Mouse (Mus musculus): ENCODE results near the gene Ubac2.

Gene Ubac2

DNA sequence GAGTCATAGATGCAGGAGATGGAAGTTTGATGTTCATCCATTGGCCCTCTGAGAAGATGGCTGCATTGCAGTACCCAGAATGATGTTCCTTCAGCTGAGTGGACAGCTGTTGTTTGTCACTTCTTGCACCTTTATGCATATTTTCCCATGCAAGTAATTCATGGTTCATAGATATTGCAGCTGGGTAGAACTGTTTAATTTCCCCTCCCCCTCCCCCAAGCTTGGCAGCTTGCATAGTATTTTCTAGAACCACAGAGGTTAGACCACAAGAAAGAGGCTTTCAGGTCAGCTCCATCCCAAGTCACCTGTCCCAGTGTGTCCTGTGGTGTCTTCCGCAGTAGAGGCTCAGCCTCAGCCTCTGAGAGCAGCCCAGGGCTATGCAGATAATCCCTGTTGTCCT, 92.0 kb downstream of the Ubac2 start:
- no peak for DNase-seq (ENCODE audit: low spot score in 2 of 2)

DNA sequence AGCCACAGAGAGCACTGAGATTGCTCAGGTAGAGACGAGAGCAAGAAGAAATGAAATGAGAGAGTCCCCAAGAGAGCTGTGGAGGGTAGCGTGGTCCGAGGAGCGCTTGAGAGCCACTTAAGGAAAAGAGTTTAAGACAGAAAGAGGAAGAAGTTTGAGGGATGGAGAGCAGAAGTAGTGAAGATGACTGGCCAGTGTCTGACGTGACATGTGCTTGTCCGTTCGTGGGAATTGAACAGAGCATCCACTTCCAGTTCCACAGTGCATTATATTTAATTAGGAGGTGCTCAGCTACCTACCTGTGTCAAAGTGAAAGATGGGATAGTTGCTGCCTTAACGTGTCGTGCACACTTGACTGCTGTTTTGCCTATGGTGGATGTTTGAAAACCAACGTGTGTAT, 94.7 kb downstream of the Ubac2 start:
- no peak for DNase-seq (ENCODE audit: low spot score in 2 of 2)

DNA sequence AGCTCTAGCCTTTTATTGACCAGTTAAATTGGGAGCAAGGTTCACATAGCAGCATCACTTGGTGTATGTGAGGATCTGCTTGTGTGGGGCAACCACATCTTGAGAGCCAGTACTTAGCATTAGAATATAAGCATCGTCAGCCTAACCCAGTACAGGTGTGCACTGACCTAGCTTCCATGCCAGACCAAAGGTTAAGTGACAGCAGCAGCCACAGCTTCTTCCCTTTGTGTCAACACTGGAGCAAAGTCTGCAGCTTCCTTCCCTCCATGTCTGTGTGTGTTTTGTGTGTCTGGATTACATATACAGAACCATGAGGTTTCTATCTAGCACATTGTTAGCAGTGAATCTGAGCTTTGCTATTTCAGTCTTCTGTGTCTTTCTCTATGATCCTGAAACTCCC, 103.1 kb downstream of the Ubac2 start:
- no peak for DNase-seq (ENCODE audit: low spot score in 2 of 2)

DNA sequence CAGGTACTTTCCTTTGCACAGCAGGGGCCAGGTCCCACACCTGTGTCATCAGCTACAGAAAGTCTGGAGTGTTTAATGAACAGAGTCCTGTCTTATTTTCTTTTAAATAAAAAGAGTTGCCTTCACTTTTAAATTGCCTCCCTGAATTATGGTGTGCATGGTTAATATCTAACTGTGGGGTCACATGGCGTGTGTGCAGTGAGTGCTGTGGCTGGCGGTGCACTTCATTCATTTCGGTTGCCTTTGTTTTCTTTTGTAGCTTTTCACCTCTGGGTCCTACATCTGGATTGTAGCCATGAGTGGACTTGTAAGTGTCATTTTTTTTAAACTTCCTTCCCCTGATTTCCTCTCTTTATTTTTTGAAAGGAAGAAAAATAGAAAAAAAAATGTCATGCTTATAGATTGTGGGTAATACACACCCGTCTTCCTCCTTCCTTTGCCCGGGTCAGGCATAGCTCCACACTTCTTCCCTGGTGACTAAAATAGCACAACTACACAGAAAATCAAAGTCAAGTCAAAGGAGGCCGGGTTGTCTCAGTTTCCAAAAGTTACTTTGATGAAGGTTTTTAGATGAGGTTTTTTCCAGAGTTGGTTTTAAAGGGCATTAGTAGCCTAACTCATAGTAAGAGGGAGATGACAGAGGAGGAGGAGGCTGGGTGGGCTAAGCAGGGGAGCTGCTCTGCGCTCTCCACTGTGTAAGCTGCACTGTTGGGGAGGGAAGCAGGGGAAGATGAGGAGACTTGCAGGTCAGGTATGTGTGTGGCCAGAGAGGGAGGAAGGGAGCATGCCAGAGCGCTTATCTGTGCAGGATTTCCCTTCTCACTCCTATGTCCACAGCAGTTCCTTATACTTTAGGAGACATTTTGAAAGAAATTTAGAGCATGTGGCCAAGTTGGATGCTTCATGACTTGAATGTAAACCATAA, 104.9 kb downstream of the Ubac2 start:
- DNase-seq (ENCODE audit: low spot score in 2 of 2), result no peak

DNA sequence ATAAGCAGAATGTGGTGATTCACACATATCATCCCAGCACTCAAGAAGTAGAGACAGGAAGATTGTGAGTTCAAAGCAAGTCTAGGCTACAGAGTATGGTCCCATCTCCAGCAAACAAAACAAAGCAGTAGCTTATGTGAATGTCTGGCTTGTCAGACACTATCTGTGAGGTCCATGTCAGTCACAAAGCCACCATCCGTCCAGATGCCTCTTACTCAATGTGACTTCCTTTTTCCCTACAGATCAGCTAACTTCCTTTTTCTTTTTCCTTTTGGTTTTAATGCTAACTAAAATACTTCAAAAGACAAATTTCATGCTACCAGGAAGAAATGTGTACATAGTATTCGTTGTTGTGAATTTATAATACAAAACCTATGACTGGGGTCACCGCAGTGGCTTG, 107.1 kb downstream of the Ubac2 start:
- no peak for DNase-seq (ENCODE audit: low spot score in 2 of 2)

DNA sequence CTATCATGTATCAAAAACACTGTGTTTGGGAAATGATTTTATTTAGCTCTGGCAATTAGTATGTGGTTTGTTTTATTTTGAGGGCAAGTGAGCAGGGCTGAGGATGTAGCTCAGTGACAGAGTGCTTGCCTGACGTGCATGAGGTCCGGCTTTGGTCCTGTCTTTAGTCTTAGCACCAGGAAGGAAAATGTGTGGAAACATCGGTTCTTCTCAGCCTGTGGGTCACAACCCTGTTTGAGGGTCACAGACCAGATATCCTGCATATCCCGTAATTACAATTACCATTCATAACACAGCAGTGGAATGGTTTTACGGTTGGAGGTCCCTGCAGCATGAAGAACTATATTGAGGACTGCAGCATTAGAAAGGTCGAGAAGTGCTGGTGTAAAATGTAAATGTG, 107.6 kb downstream of the Ubac2 start:
- DNase-seq (ENCODE audit: low spot score in 2 of 2), result no peak

DNA sequence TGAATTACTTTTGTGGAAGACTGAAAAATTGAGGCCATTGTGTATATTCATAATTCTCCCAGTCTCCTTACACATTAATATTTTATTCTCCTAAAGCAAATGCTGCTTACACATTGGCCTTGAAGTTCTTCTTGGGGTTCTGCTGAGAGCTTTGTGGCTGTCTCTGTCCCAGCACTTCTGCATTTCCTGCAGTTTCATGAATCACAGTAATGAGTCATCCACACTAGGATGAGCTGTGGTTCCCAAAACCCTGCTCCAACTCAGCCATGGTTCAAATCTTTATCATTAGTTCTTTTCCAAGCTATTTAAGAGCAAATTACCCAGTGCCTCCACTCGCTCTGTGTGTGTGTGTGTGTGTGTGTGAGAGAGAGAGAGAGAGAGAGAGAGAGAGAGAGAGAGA, 108.9 kb downstream of the Ubac2 start:
- no peak for DNase-seq (ENCODE audit: low spot score in 2 of 2)

DNA sequence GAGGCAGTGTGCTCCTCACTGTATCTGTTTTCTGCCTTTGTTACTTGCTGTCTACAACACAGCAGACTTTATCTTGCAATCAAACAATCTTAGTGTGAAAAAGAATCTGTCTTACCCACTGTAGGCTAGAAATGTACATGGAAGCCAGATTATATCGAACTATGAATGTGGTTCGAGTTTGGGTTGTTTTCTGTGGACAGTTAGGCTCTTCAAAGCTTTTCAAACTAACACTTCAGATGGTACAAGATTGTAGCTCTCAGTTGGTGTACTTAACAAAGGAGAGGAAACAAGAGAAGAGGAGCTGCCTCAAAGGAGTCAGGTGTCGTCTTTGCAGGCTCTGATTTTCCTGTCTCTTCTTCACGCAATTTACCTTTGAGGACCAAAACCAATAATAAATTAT, 109.3 kb downstream of the Ubac2 start:
- no peak for DNase-seq (ENCODE audit: low spot score in 2 of 2)

DNA sequence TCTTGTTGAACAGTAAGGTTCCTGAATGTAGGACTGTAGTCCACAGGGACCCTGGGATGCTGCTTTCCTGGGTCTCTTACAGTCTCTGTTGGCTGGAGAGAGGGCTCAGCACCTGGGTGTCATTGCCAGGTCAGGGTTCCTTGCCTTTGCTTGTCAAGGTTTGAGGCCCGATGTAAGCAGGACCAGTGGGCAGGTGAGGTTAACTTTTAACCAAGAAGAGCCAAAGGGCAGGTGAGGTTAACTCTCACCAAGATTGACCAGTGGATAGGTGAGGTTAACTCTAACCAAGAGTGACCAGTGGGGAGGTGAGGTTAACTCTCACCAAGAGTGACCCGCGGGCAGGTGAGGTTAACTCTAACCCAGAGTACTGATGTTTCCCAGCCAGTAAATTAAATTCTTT, 110.9 kb downstream of the Ubac2 start:
- DNase-seq (ENCODE audit: low spot score in 2 of 2), result no peak

DNA sequence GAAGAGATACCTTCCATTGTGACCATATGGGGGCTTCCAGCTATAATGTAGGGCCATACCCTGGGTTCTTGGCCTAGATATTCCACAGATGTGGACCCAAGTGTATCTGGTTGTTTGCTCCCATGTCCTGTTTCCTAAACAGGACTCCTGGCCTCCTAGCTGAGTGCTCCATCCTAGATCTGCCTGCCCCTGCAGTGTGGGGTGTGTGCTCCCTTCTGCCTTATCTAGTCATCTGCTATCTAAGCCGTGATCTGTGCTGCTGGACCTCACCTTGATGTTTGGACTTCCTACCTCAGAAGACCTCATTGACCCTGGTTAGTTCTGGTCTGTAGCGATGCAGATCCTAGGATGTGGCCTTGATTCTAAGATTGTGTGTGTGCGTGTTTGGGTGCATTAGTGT, 111.4 kb downstream of the Ubac2 start:
- DNase-seq (ENCODE audit: low spot score in 2 of 2), result no peak

DNA sequence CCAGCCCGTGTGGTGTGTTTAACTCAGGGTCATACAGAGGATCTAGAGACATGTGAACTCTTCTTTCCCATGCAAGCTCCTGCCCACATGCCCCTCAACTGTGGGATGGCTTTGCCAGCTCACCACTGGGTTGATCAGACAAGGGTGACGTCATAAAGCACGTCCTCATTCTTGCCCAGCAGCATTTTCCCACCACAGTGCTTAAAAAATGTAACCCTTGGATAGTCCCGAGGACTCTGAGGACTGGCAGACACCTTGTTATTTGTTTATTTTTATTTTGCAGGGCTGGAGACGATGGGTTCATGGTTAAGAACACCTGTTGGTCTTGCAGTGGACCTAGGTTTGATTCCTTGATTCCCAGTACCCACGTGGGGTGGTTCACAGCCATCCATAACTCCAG, 112.5 kb downstream of the Ubac2 start:
- DNase-seq (ENCODE audit: low spot score in 2 of 2), result no peak

DNA sequence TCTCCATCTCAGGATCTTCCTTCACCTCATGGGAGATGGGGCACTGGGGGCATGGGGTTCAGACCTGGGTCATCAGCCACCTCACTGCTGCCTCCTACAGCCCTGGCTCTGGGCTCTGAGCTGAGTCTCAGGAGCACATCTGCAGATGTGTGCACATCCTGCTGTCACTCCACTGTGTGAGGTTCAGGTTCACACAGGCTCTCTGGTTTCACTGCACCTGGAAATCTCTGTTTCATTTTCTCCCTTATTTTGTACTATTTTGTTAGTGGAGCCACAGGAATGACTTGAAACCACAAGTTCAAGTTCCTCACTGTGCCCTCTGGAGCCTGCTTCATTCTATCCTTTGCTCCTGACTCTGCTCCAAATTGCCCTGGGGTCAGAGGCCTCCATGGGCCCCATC, 113.5 kb downstream of the Ubac2 start:
- DNase-seq (ENCODE audit: low spot score in 2 of 2), result no peak

DNA sequence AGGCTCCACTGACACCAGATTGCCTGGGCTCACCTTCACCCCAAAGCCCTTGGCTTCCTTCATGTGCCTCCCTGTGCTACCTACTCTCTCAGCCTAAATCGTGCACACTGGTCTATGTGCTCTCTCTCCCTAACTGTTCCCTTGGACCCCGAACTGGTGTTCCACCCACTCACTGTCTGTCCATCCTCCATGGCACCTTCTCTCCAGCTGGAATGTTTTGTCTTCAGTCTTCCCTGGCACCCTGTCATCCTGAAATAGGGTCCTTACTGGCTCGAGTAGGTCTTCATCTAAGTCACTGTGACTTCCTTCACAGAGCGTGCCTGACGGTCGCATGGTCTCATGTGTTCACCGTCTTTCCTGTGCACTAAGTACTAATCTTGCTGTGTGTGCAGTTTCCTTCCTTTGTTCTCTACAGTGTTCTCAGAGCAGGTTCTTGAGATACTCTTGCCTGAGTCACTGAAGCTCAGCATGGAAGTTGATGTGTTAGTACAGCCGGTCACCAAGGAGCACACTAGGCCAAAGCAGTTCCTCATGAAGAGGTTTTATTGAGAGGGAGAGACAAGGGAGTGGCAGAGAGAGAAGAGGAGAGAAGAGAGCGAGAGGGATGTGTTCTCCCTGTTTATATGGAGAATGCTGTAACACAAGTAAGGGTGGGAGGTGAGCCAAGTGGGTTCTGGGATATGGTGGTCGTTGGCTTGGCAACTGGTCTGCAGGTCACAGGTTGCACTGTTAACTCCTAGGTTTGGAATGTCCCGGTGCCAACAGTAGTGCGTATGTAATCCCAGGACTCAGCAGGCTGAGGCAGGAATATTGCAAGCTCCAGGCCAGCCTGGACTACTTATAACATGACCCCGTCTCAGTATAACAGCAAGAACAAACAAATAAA, 114.2 kb downstream of the Ubac2 start:
- no peak for DNase-seq (ENCODE audit: low spot score in 2 of 2)

DNA sequence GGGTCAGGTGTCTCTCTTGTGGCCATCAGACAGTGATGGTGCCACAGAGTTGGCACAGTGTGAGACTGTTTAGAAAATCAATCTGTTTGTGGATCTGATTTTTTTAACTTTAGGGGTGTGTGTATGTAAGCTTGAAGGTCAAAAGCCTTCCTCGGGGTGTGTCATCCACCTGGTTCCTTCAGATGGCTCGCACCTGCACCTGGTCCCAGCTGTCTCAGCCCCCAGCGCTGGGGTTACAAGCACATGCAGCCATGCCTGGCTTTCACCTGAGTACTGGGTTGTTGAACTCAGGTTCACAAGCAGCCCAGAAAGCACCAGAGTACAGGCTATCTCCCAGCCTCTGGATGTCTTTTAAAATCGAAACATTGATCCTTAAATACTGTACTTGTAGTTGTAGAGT, 115.2 kb downstream of the Ubac2 start:
- no peak for DNase-seq (ENCODE audit: low spot score in 2 of 2)

DNA sequence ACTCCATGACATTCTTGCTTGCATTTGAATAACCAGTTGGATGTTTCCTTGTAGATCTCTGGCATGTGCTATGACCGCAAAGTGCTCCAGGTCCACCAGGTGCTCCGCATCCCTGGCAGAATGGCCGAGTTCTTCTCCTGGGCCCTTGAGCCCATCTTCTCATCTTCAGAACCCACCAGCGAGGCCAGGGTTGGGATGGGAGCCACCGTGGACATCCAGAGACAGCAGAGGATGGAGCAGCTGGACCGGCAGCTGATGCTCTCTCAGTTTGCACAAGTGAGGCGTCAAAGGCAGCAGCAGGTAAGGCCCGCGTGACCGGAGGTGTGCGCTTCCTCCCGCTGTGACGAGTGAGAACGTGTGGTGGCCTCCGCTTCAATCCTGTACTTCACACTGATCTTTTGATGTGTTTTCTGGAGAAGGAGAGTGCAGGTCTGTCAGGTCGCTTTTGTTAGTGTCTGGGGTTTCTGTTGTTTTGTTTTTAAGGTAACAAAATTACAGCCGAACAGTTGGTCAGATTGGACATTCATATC, 115.8 kb downstream of the Ubac2 start:
- DNase-seq (ENCODE audit: low spot score in 2 of 2), result no peak

DNA sequence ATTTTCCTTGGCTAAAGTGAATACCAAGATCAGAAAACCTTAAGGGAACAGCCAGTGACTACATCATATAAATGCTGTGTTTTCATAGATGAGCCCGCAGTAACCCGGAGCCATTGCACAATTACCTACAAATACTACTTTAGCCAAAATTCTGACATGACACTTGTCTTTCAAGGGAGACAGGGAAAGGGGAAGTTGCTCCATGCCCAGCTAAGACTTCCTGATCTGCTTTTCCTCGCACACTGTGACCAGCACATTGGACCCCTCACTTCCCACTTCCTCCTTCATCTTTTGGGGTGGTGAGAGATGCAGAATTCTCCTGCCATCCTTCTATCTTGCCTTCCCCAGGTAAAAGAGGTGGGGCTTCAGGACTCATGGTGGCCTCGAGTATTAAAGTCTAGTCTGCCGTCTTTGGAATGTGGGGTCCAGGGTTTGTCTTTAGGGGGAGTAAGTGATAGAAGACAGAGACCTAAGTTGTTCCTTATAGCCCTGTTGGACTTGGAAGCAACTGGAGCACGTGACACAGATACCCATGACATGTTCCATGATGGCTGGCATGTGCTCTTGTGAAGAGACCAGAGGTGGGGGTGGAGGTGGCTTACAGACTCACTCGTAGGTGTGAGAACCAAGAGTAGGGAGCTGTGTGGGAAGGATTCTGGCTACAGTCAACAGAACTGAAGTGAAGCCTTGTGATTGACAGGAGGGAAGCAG, 116.6 kb downstream of the Ubac2 start:
- no peak for DNase-seq (ENCODE audit: low spot score in 2 of 2)

DNA sequence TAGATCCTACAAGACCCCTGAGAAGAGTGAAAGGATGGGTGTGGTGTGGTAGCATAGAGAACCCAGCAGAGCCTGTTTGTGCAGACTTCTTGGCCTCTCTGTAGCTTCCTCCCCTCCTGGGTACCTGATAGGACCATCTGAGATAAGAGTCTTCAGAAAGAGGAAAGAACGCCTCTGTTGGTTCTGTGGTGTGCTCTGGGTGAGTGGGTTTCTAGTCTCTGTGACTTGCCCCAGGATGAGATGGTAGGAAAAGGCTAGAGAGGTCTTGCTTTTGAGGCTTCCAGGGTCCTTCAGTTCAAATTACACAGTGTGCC, 117.1 kb downstream of the Ubac2 start:
- DNase-seq (ENCODE audit: low spot score in 2 of 2), result no peak

DNA sequence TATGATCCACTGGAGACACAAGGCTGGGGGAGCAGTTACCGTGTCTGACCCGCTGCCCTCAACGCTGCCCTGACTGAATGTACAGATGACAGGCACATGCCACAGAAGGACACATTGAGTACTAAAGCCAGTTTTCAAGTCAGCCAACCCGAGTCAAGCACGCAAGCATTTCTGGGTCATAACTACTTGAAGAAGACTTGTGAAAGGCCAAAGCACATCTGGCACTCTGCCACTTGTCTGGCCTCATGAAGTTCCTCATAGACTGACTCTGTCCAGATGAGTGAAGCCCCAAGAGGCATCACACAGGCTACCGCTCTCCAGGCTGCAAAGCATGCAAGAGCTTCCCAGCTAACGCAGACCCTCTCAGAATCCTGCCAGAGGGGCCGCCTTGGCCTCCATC, 118.4 kb downstream of the Ubac2 start:
- DNase-seq (ENCODE audit: low spot score in 2 of 2), result no peak

DNA sequence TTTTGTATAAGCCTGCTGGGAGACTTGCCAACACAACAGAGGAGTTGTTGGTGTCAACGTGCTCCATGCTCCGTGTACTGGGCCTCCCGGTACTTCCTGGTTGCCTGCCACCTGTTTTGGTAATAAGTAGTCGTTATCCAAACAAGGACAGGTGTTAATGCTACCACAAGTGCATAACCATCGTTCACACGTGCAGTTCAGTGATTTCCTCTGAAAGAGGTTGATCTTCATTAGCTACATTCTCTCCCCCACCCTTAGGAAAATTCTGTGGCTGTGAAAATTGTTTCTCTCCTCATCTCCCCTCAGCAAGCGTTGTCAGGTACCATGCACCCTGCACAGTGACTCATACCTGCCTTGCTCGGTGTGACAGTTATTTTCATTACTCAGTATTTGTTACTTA, 121.0 kb downstream of the Ubac2 start:
- DNase-seq (ENCODE audit: low spot score in 2 of 2), result no peak

DNA sequence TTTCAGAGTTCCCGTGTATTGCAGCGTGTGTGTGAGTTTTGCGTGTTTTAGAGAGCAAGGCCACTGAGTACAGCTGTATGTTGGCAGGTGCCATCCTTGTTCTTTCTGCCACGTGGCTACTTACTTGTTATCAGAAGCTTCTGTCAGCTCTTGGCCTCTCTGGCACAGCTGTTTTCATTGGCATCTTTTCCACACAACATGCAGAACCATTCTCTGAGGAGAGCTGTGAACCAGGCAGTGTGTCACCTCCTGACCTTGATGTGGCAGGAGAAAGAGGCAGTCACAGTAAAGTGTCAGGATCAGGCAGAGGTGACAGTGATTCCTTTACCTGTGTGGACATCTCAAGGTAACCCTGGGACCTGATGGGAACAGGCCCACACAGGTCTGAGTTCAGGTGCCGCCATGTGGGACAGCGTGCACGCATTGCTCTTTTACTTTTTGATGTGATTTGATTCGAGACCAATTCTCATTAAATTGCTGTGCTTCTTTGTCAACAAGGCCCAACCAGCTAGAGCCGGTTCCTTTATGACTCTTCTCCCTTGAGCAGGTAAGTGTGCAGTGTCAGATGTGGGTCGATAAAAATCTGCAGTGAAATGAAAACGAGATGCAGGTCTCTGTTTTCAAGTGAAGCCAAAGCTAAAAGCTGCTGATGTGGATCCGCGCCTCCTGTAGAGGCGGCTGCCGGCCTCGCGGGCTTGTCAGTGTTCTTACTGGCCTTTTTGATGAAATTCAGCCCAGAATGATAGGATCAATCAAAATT, 122.1 kb downstream of the Ubac2 start:
- DNase-seq (ENCODE audit: low spot score in 2 of 2), result no peak

DNA sequence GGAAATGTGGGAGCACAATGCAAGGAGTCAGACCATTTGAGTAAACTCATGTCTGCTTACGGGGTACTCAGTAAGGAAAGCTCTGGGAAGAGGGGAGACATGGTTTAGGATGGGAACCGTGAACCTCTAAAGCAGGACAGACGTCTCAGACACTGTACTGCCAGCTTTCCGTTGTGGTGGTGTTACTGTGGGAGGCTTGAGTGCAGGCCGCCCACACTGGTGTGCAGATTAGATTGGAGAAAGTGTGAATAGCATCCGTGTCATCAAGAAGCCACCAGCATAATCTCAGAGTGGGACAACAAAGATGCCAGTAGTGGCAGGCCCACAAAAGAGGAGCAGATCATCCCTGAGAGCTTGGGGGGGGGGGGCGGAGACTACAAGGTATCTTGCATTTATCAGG, 123.8 kb downstream of the Ubac2 start:
- DNase-seq (ENCODE audit: low spot score in 2 of 2), result no peak

DNA sequence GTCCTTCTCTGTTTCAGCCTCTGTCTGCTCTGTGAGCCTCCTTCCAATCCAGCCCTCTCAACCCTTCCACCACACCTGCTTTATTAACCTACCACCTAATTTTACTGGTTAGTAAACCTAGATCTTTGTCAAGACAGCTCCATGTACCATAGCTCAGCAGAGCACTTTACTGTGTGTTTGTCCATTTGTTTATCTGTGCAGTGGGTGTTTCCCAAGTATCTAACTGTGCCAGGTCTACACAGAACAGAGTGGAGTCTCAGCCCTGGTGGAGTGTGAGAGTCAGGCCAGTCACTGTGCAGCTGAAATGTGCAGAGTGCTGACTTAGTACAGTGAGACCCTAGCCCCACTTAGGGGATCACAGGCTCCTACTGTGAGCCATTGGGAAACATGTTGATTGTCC, 125.4 kb downstream of the Ubac2 start:
- DNase-seq (ENCODE audit: low spot score in 2 of 2), result no peak
